Mouse (Mus musculus) layer of hippocampus, postnatal 10 days (tissue): ENCODE measurements around the gene Olfr652. TPM values are rescaled to one million over a fixed set of nuclear protein-coding genes. Genes with fewer than 3 reads are reported as not detected.

Source experiments
- DNase-seq, 2 experiments: peaks; one replicate each; pipeline ENCODE4 v3.0.0; 2021; ENCODE audit warnings: low spot score in 2 of 2
- long read RNA-seq: library from polyadenylated mRNA; stranded (forward); transcript quantifications from one replicate; pipeline ENCODE4 v2.0.0, GENCODE M21; 2023
- total RNA-seq, 2 experiments: library from RNA; stranded (reverse); gene quantifications; 2 replicates each; pipeline ENCODE4 v1.2.3; 2021

Olfr652 gene
- not detected for total RNA-seq
- long read RNA-seq = 0 reads

DNA sequence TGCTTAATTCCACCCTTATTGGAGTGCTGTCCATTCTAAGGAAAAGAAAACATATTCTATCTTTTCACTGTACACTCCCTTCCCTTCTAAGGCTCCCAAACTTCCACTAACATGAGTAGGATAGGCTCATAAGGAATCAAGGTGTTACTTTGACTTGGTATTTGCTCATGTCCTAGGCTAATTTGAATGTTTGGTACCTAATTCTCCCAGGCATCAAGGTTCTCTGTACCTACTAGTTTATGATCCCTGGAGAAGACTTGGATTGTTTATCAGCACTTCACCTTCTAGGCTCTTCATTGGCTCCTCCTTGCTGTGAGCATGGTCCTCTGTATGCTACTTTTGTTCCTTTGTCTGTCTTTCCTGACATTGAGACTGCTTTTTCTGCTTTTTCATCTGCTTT is at the start of gene Olfr652:
TSS of gene Olfr652 (plus strand) at position 301 of the 400 bp plus-strand sequence.
- no peak for DNase-seq

GRCm38 (mm10) chr7:104549833-104550232 is 10.9 kb upstream of the Olfr652 start, which contains the start of gene Olfr651:
Gene Olfr651, plus strand, starts transcription at chr7:104550133.
- DNase-seq = no peak

DNA sequence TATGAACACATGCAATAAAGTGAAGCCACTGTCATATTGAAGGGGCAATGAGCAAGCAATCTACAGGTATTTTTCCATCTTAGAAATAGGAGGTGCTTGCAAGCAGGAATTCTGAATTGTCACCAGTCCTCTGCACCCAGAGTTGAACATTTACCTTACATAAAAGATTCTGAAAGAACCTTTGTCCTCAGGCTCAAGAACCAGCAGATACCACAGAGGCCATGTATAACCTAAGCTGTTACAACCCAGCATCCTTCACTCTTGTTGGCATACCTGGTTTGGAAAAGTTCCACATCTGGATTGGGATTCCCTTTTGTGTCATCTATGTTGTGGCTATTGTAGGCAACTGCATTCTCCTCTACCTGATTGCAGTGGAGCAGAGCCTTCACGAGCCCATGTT is 8.0 kb upstream of the Olfr652 start:
- no peak for DNase-seq

DNA sequence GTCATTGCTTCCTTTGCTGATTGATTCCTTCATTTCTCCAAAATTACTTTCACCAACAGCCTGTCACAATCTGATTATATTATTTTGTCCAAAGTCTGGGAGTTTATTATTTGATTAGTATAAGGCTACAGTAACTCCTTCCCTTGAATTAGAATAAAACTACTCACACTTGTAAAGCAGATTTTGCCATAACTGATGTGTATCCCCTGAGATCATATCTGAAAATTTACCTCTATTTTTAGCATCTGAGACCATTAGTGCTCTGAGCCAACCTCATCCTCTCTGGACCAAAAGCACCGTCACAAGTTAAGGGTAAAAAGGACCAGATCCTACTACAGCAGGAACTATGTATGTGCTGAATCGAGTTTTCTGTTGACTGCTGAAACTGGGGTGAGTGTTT is 16.3 kb downstream of the Olfr652 start, which contains the start of gene Olfr653:
TSS of gene Olfr653 (plus strand) at position 301 of the 400 bp plus-strand sequence.
- DNase-seq = no peak

DNA sequence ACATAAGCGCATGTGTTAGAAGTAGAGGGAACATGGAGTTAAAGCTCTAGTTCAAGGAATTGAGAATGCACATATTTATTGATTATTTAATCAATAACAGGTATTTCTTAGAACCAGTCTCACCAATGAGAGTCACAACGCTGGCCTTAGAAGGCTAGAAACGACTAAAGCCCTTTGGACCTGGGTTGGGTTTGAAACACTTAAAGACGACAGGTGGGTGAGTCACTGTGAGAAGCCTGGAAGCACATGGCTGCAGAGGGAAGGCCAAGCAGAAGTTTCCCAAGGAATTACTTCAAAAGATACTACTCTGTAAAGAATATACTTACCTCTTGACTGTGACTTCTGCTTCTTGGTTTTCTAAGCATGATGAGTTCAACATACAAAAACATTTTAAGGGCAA is 20.1 kb downstream of the Olfr652 start:
- DNase-seq = no peak

DNA sequence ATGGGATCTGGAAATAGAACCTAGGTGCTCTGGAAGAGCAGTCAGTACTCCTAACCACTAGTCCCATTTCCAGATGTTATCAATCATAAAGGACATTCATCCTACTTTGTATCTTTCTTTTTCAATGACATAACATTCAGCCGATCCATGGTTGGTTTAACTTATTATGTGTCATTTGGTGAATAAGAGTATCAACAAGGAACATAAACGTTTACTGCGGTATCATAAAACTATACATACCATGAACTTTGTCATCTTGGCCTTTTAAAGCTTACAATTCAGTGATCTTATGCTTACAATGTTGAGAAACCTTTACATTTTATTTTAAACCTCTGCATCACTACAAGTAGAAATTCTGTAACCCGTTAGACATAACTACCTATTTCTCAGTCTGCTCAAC is 20.7 kb downstream of the Olfr652 start:
- DNase-seq = no peak

GRCm38 (mm10) chr7:104586725-104587124 is 26.0 kb downstream of the Olfr652 start, which contains the start of gene Olfr654:
Gene Olfr654, plus strand, starts transcription at chr7:104587025.
- no peak for DNase-seq

DNA sequence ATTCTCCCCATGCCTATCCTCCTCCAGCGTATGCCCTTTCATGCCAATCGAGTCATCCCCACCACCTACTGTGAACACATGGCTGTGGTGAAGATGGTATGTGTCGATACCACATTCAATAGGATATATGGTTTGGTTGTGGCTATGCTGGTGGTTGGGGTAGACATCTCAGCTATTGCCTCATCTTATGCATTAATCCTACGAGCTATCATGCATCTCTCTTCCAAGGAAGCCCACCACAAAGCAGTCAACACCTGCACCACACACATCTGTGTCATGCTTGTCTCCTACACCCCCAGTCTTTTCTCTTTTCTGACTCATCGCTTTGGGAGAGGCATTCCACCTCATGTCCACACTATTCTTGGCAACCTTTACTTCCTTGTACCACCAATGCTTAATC is 27.6 kb downstream of the Olfr652 start:
- DNase-seq = no peak

DNA sequence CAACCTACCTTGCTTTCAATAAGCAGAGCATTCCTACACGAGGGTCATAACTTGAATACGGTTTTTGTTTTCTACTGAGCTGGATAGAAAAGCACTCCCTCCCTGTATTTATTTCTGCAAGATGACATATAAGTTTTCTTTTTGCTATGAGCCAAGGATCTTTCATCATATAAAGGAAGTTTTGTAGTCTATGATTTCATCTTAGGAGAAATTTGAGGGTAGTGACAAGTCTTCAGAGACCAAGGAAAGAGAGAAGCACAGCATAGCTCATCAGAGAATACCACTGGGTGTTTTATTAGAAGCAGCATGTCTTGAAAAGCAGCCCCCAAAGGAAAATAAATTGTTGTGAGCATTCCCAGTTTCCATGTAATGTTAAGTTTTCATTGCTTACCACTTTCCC is 41.0 kb downstream of the Olfr652 start, which contains the start of gene Olfr655:
TSS of gene Olfr655 (minus strand) at position 101 of the 400 bp plus-strand sequence.
- DNase-seq = no peak

- DNase-seq = peak in 1 of 2 experiments; percentile 5
Measured at GRCm38 (mm10) chr7:104603173-104603572, 42.5 kb downstream of the Olfr652 start.

DNA sequence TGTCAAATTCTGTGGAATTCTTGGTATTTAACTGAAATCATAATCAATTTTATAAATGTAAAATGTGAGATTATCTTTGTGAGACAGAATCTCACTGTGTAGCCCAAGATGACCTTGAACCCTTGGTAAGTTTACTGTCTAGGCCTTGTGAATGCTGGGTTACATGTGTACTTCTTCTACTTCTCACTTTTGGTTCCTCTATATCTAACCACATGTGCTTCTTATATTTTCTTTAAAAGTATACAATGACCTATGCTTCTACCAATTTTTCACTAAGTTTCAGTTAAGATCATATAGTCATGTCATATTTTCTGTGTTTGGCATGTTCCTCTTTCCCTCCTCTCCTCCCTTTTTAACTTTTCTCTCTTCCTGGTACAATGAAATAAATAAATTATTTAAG is 44.0 kb downstream of the Olfr652 start:
- no peak for DNase-seq

- DNase-seq = no peak
Measured at GRCm38 (mm10) chr7:104613655-104614054, 53.0 kb downstream of the Olfr652 start, which contains the start of gene Olfr656. Gene Olfr656, plus strand, starts transcription at chr7:104613955.

Other genes with a start within 250 kb of the Olfr652 start
- gene Trim12a, start 245.4 kb upstream of the Olfr652 start, total RNA-seq = 1 to 10 TPM; 2.1 to 2.2 TPM
- gene Trim34b, start 231.4 kb upstream of the Olfr652 start, total RNA-seq = not detected
- gene Trim12c, start 207.5 kb upstream of the Olfr652 start, total RNA-seq = 1 to 10 TPM; 1.4 to 1.9 TPM
- not detected for gene Trim30b, start 191.0 kb upstream of the Olfr652 start, total RNA-seq
- under 1 TPM in 1 of 2 experiments, not detected in 1; 0.25 TPM for gene Trim30c, start 160.1 kb upstream of the Olfr652 start, total RNA-seq
- under 1 TPM; 0.67 to 0.73 TPM for gene Trim30a, start 95.7 kb upstream of the Olfr652 start, total RNA-seq
- under 1 TPM; 0.37 to 0.38 TPM for gene Trim30d, start 53.1 kb upstream of the Olfr652 start, total RNA-seq
- gene Olfr651, start 10.8 kb upstream of the Olfr652 start, total RNA-seq = not detected
- not detected for gene Olfr653, start 16.4 kb downstream of the Olfr652 start, total RNA-seq
- not detected for gene Olfr654, start 26.1 kb downstream of the Olfr652 start, total RNA-seq
- gene Olfr655, start 40.9 kb downstream of the Olfr652 start, total RNA-seq = not detected
- gene Olfr656, start 53.1 kb downstream of the Olfr652 start, total RNA-seq = not detected
- gene Olfr657, start 63.9 kb downstream of the Olfr652 start, total RNA-seq = not detected
- gene Olfr658, start 86.4 kb downstream of the Olfr652 start, total RNA-seq = not detected
- gene Olfr659, start 105.9 kb downstream of the Olfr652 start, total RNA-seq = not detected
- not detected for gene Olfr661, start 125.6 kb downstream of the Olfr652 start, total RNA-seq
- not detected for gene Usp17le, start 216.6 kb downstream of the Olfr652 start, total RNA-seq